Mouse (Mus musculus) brain, embryonic 14.5 days (tissue): ENCODE measurements around the gene Prpf6.

Experiments
- CTCF ChIP-seq: fragments of 200-500 bp; IDR thresholded peaks from 2 replicates; pipeline ENCODE4 v1.5.1; 2012; ENCODE audit warnings: inconsistent platforms, mild to moderate bottlenecking, moderate library complexity, borderline replicate concordance; ENCODE audit not compliant: insufficient read depth, insufficient read length; ENCODE audit errors: extremely low read depth
- POLR2A ChIP-seq: fragments of 200-500 bp; IDR thresholded peaks from 2 replicates; pipeline ENCODE4 v1.6.1; 2012; ENCODE audit warnings: mild to moderate bottlenecking, inconsistent platforms, borderline replicate concordance; ENCODE audit not compliant: poor library complexity, insufficient read depth, insufficient read length, severe bottlenecking; ENCODE audit errors: extremely low read depth

GRCm38 (mm10) chr2:181593042-181593421, 1.4 kb downstream of the Prpf6 start:
- TF ChIP-seq CTCF, result no peak
- TF ChIP-seq POLR2A, result no peak
